Mouse (Mus musculus) gastrocnemius, postnatal 4 days (tissue): ENCODE results near the gene Lima1. TPM values are rescaled to one million over a fixed set of nuclear protein-coding genes. Genes with fewer than 3 reads are reported as not detected.
"Not testable (repeated sequence)": the region's sequence is repeated elsewhere in the genome, so short reads cannot be mapped to it uniquely, and the experiment has no call there.

Experiments
- DNase-seq, 2 experiments: peaks; one replicate each; pipeline ENCODE4 v3.0.0; 2021 to 2022; ENCODE audit warnings: low spot score in 2 of 2, mixed read lengths in 2 of 2
- long read RNA-seq, 2 experiments: library from polyadenylated mRNA; stranded (forward); transcript quantifications; one replicate each; pipeline ENCODE4 v2.0.0; 2021
- total RNA-seq, 2 experiments: library from RNA; stranded (reverse); gene quantifications; 2 replicates each; pipeline ENCODE4 v1.2.3; 2021

Lima1 gene
- total RNA-seq = 10 to 100 TPM; 63.5 to 68.6 TPM
- long read RNA-seq, experiment 1, full-length matches to known transcripts = 58 of 79 reads
- long read RNA-seq, experiment 1, partial matches to known transcripts = 6 of 79 reads
- long read RNA-seq, experiment 1, other reads (novel, unspliced or antisense) = 15 of 79 reads
- long read RNA-seq, experiment 2, full-length matches to known transcripts = 49 of 64 reads
- long read RNA-seq, experiment 2, partial matches to known transcripts = 3 of 64 reads
- long read RNA-seq, experiment 2, other reads (novel, unspliced or antisense) = 12 of 64 reads

DNA sequence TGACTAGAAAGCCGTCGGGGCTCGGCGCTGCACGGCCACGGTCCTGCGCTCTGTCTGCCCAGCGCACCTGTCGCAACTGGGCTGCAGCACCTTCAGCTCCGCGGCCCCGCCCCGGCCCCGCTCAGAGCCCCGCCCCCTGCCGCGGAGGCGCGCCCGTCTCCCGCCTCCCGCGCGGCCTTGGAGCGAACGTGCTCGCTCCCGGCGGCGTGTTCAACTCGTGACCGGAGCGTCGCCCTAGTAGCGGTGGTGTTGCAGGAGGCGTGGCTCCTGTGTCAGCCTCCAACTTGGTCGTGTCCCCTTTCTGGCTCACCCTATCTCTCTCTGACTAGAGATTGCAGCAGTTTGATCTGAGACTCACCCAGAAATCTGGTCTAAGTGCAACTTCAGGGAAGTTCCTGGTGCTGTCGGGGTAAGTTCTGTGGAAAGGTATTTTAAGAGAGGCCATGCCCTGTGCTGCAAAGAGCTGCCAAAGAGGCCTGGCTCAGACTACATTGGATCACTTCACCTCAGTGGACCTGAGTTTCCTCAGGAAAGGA is at the start of gene Lima1:
Gene Lima1, minus strand, starts transcription at position 123 of the 536 bp plus-strand sequence.
- peak; percentile 81 to 87 for DNase-seq

DNA sequence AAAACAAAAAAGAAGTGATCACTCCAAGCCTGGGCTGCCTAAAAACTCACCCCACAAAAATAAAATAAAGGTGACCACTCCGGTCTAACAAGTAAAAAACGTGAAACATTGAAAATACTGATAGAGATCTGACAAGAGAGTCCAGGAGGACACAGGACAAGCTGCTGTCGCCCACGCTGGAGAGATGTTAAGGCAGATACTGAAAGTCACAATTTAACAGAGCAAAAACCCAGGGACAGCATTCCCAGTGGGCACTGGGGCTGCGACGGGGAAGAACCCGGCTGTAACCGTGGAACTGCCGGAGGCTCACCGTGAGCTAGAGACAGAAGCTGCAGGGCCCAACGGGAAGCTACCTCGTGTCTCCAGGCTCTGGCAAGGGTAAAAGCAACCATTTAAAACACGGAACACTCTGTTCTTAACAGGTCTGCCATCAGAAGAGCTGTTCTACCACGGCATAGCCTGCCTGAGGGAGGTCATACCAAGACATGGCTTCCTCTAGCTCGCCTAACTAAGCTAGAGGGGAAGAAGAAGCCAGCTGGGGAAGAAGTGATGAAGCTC is 44.4 kb upstream of the Lima1 start:
- DNase-seq = no peak

DNA sequence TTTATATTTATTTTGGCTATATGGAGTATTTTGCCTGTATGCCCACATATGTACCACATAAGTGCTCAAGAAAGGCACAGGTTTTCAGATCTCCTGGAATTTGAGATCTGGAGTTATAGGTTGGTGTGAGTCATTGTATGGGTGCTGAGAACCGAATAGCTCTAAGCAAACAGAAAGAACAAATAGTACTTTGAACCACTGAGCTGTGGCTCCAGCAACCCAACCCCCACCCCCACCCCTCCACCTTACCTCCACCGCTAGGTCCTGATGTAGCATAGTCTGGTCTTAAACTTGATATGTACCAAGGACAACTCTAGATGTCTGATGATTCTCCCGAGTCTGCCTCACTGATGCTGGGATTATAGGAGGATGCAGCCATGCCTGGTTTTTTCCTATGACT is 42.0 kb upstream of the Lima1 start:
- no peak for DNase-seq

DNA sequence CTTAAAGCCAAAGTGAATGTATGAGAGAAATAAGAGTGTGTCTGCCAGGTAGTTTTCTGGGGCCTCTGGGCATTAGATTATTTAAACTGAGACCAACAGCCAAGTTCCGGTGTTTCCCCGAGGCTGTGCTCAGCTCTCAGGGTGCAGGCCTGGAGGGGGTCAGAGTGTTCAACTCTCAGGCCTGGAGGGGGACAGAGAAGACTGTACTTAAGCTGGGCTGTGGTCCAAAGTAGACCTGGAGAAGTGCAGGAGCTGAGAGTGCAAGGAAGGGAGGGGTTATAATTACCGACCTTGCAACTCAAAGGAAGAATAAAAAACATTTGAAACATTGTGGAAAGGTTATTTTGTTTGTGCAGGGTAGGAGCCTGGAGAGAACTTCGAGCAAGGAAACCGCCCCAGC is 39.4 kb upstream of the Lima1 start:
- DNase-seq = no peak

GRCm38 (mm10) chr15:99911785-99912184 is 36.5 kb upstream of the Lima1 start:
- DNase-seq = no peak

GRCm38 (mm10) chr15:99909339-99909996 is 34.2 kb upstream of the Lima1 start:
- DNase-seq = peak in 1 of 2 experiments; percentile 29

- no peak for DNase-seq
Observed at GRCm38 (mm10) chr15:99907514-99907913, 32.3 kb upstream of the Lima1 start.

- no peak for DNase-seq
Observed at GRCm38 (mm10) chr15:99907041-99907440, 31.8 kb upstream of the Lima1 start.

DNA sequence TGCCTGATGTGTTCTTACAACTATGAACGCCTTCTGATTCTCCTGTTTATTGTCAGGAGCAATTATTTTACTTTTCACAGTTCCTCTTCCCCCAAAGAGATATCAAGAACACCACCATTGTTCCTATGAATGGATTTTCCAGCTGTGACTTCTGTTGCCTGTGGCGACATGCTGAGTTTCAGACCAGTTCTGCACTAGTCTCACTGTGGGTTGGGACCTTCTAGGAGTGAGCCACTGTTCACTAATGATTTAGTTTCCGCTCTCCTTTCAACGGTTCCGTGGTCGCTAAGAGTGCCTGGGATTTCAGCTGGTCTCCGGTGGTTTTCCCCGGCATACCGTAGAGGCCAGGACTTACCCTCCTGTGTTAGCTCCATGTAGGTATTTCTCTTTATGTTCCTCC is 29.6 kb upstream of the Lima1 start:
- DNase-seq = no peak

DNA sequence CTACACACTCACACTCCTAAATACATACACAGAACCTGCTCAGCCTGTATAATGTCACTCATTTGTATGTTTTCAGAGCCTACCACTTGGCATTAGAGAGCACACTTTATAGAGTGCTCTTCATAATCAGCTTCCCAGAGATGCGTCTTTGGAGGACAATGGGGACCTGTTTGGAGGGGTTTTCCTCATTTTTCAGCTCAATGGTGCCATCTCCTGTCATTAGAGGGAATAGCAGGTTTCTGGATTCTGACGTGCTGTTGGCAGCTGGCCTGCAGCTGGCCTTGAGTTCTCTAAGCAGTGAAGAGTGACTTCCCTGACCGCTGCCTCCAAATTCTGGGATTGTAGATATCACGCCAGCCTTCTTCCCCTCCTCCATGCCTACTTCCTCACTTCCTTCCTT is 29.1 kb upstream of the Lima1 start:
- peak; percentile 60 to 77 for DNase-seq

DNA sequence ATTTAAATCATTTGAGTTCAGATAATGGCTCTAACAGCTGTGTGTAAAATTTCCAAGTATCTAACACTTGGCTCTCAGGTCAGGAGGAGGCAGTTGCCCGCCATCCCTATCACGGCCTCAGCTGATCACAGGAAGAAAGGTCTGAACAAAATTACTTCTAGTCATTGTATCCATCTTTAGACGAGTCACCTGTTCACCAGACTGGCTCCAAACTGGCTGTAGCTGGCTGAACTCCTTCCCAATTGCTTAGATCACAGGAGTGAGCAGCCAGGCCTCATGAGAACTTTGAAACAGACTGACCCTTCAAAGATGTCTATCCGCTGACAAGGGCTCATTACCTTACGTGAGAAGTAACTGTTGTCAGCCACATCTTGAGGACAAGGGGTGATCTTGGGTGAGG is 28.0 kb upstream of the Lima1 start:
- DNase-seq = no peak

DNA sequence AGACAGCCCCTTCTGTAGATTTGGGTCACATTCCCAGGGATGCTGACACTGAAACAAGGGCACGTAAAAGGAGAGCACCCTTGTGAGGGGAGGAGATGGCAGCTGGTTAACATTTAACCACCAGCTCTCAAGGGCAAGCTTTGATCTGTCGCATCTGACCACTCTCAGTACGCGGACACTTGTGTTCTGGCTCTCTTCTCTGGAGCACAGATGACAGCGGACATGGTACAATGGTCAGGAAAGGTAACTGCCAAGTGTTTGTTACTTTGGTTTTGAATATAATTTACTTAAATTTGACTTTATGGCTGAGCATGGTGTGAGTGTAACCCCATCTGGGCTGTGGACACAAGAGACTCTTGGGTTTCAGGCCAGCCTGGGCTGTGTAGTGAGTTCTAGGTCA is 27.5 kb upstream of the Lima1 start:
- no peak for DNase-seq

DNA sequence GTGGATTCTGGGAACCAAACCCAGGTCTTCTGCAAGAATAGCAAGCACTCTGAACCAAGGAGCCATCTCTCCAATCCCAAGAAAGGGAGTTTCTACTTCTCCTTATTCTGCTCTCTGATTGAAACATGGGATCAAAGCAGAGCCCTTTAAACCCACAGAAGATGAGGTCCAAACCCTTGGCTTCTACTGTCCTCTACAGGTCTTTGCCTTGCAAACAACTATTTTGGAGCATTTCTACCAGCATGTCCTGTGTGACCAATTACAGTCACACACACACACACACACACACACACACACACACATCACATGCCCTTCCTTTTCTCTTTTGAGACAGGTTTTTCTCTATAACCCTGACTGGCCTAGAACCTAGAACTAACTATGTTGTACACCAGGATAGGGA is 21.4 kb upstream of the Lima1 start:
- no peak for DNase-seq

DNA sequence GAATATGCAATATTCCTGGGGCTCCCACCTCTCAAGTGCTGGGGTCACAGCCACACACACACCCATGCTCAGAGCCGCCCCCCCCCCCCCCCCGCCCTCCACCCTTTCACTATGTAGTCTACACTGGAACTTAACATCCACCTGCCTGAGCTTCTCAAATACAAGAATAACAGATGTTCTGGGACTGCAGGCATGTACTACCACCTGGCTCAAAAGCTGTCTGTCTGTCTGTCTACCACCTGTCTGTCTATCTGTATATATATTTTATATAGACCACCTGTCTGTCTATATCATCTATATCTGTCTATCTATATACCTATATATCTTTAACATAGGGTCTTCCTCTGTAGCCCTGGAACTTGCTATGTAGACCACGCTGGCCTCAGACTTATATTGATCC is 16.1 kb upstream of the Lima1 start:
- DNase-seq = no peak

DNA sequence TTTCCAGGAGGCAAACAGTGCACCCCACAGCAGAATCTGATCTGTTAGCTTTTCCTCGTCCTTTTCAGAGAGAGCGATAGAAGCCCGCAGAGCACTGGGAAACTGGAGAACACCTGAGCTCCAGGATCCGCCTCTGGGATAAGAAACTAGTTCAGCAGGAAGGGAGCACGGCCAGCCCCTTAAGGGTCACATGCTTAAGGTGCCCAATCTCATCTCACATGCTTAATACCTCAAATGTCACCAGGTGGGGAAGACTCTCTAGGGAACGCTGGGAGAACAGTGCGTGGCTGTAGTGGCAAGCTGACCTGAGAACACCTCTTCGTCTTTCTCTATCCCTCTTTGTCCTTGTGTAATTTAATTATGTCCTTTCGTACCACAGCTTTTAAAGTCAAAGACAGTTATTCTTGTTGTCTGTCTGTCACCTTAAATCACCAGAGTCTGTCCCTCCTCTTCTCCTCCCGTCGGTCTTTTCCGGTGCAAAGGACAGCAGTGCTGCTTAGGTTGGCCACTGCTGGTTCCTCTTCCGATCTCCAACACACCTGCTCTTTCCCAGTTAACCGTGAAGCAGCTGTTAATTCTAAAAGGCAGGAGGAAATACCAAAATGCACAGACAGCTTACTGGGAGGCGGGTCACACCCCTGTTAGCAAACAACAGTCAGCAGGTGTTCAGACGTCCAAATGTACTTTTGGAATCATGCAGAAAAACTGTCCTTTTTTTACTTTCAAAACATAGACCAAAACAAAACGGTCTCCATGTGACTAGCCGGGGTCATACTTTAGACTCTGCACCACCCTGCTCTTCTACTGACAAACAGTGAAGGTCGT is 15.4 kb upstream of the Lima1 start:
- DNase-seq = no peak

GRCm38 (mm10) chr15:99889275-99889874 is 14.1 kb upstream of the Lima1 start:
- DNase-seq = no peak

- not testable (repeated sequence) for DNase-seq
Observed at GRCm38 (mm10) chr15:99887130-99887529, 11.9 kb upstream of the Lima1 start.

GRCm38 (mm10) chr15:99884038-99884437 is 8.8 kb upstream of the Lima1 start:
- no peak for DNase-seq

- DNase-seq = no peak
Observed at GRCm38 (mm10) chr15:99878541-99878940, 3.3 kb upstream of the Lima1 start.

DNA sequence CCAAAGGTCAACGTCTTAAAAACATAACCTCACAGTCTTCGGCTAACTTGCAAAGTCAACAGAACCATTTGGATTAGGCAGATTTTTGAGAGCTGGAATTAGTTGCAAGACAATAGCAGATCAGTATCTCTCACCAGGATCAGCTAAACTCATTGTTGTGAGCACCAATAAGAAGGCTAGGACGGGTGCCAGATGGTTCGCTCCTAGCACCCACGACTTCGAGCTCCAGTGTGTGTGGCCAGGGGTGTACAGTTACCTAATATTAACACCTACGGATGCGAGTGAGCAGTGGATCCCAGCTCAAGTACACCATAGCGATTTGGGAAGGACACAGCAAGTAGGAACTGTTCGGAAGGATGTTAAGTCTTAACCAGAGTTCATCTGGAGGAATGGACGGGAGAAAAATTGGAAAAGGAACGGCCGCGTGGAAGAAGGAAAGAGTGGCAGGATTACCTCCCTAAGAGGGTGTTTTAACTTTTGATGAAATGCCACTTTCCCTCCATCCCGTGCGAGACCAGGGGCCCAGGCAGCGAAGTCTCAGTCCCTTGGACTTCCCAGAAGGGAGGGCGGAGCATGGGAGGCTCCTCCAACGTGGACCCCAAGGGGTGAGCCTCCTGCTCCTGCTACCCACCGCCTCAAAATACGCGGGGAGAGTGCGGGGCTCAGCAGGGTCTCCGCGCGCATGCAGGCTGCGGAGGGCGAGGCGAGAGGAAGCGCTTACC is 483 bp downstream of the Lima1 start:
- DNase-seq = no peak
